In genomic region chr5:139408511-139408910, GRCm38 (mm10) we compare ENCODE assay signal across 13 mouse cellular contexts. TPM values are rescaled to one million over a fixed set of nuclear protein-coding genes. Genes with fewer than 3 reads are reported as not detected.
DNase-seq lines count a peak whose midpoint lies in the region; ATAC-seq and TF ChIP-seq lines count a peak whose summit lies in the region.
"Had no signal": no experiment of that assay in that cellular context is flagged by ENCODE, and none has a peak within 500 bp of the region (broad histone marks: within the 10 kb centered on the region; RNA-seq: fewer than 3 reads in every experiment).

No protein-coding gene starts in this region.

- peak overlapping the region; percentile 41 for H3K27ac ChIP-seq in hindbrain, embryonic 10.5 days
- H3K27ac ChIP-seq in hindbrain, postnatal 0 days: no peak overlapping the region
- peak overlapping the region; percentile 24; the same call in 1 of the 2 replicates for H3K27ac ChIP-seq in neural tube, embryonic 13.5 days (replicated peaks)
- 0 out of 2 replicates have a peak overlapping the region, but pooled peaks have one; percentile 23 for H3K27ac ChIP-seq in limb, embryonic 12.5 days
- H3K27ac ChIP-seq: midbrain, embryonic 12.5 days had no signal

- no peak for ATAC-seq in hindbrain, postnatal 0 days
- no peak for ATAC-seq in neural tube, embryonic 13.5 days (ENCODE audit: low read depth)
- ATAC-seq in limb, embryonic 12.5 days (ENCODE audit: insufficient number of reproducible peaks, insufficient read depth, low FRiP score, low TSS enrichment, low read depth): no peak
- peak; percentile 70 for ATAC-seq in neutrophil, adult 5-6 weeks (ENCODE audit: extremely low read depth, insufficient number of reproducible peaks, low FRiP score, poor library complexity, severe bottlenecking)

- 90% methylated on average over 7 of the region's 7 CpGs for WGBS in hindbrain, embryonic 10.5 days
- WGBS in hindbrain, postnatal 0 days: 75% methylated on average over 7 of the region's 7 CpGs
- WGBS in neural tube, embryonic 13.5 days: 86% methylated on average over 7 of the region's 7 CpGs
- WGBS in limb, embryonic 12.5 days: 82% methylated on average over 7 of the region's 7 CpGs

- TF ChIP-seq CTCF in hindbrain, postnatal 0 days (IDR thresholded peaks at IDR 0.05; ENCODE audit: low read depth): no peak; the same call in 1 of the 2 replicates

- H3K4me2 ChIP-seq in hindbrain, postnatal 0 days (ENCODE audit: low read depth, low read length): no peak overlapping the region
- H3K4me2 ChIP-seq in neural tube, embryonic 13.5 days: no peak overlapping the region
- H3K4me2 ChIP-seq in limb, embryonic 12.5 days: no peak overlapping the region
- H3K4me2 ChIP-seq: embryonic facial prominence, embryonic 13.5 days; midbrain, embryonic 12.5 days had no signal

- no peaks in the 10 kb centered on the region for H3K9me3 ChIP-seq in hindbrain, embryonic 10.5 days
- no peaks in the 10 kb centered on the region for H3K9me3 ChIP-seq in hindbrain, postnatal 0 days (ENCODE audit: low read length)
- H3K9me3 ChIP-seq in neural tube, embryonic 13.5 days: no peaks in the 10 kb centered on the region
- no peaks in the 10 kb centered on the region for H3K9me3 ChIP-seq in limb, embryonic 12.5 days
- H3K9me3 ChIP-seq: embryonic facial prominence, embryonic 13.5 days; midbrain, embryonic 12.5 days had no signal

- H3K27me3 ChIP-seq in hindbrain, embryonic 10.5 days (ENCODE audit: insufficient read depth, poor library complexity, severe bottlenecking): no peaks in the 10 kb centered on the region
- H3K27me3 ChIP-seq in hindbrain, postnatal 0 days (ENCODE audit: insufficient read depth, low read length): no peaks in the 10 kb centered on the region
- no peaks in the 10 kb centered on the region for H3K27me3 ChIP-seq in neural tube, embryonic 13.5 days
- no peaks in the 10 kb centered on the region for H3K27me3 ChIP-seq in limb, embryonic 12.5 days
- H3K27me3 ChIP-seq: embryonic facial prominence, embryonic 13.5 days; midbrain, embryonic 12.5 days had no signal

- no peak for DNase-seq in hindbrain, embryonic 10.5 days (ENCODE audit: low spot score)
- DNase-seq in hindbrain, postnatal 0 days (ENCODE audit: low spot score): no peak
- DNase-seq in neural tube, embryonic 10.5 days (ENCODE audit: extremely low spot score, low spot score): no peak
- no peak for DNase-seq in frontal cortex, postnatal 14 days (ENCODE audit: low spot score in 2 of 2)
- DNase-seq in layer of hippocampus, adult 11-12 months (ENCODE audit: low spot score): no peak
- DNase-seq: gastrocnemius, postnatal 25 days; thymus, adult 18-20 months had no signal

- H3K4me3 ChIP-seq in hindbrain, embryonic 10.5 days: no peak overlapping the region
- H3K4me3 ChIP-seq in hindbrain, postnatal 0 days (ENCODE audit: low read length): no peak overlapping the region
- no peak overlapping the region for H3K4me3 ChIP-seq in neural tube, embryonic 13.5 days
- no peak overlapping the region for H3K4me3 ChIP-seq in limb, embryonic 12.5 days (replicated peaks)
- H3K4me3 ChIP-seq: embryonic facial prominence, embryonic 13.5 days; midbrain, embryonic 12.5 days had no signal

- 0 out of 2 replicates have a peak, but pooled peaks cover 3% of the 10 kb centered on the region for H3K36me3 ChIP-seq in hindbrain, embryonic 10.5 days
- H3K36me3 ChIP-seq in hindbrain, postnatal 0 days (ENCODE audit: insufficient read depth, low read length): no peaks in the 10 kb centered on the region
- no peaks in the 10 kb centered on the region for H3K36me3 ChIP-seq in neural tube, embryonic 13.5 days
- H3K36me3 ChIP-seq in limb, embryonic 12.5 days: no peaks in the 10 kb centered on the region
- H3K36me3 ChIP-seq: embryonic facial prominence, embryonic 13.5 days; midbrain, embryonic 12.5 days had no signal

- no peak overlapping the region for H3K9ac ChIP-seq in hindbrain, postnatal 0 days (replicated peaks; ENCODE audit: low read length)
- no peak overlapping the region for H3K9ac ChIP-seq in neural tube, embryonic 13.5 days
- H3K9ac ChIP-seq in limb, embryonic 12.5 days (replicated peaks): 0 out of 2 replicates have a peak overlapping the region, but pooled peaks have one; percentile 12
- H3K9ac ChIP-seq: embryonic facial prominence, embryonic 13.5 days; midbrain, embryonic 12.5 days had no signal

- H3K4me1 ChIP-seq in hindbrain, embryonic 10.5 days (replicated peaks): peaks cover 46% of the 10 kb centered on the region
- 0 out of 2 replicates have a peak, but pooled peaks cover 5% of the 10 kb centered on the region for H3K4me1 ChIP-seq in hindbrain, postnatal 0 days (ENCODE audit: insufficient read depth, low read length)
- H3K4me1 ChIP-seq in neural tube, embryonic 13.5 days (replicated peaks): peaks cover 61% of the 10 kb centered on the region
- peaks cover 39% of the 10 kb centered on the region for H3K4me1 ChIP-seq in limb, embryonic 12.5 days (replicated peaks)

RNA-seq across cellular contexts. Expression of gene C130050O18Rik, which starts 3.4 kb away (rescaled TPM):
- polyA plus RNA-seq in hindbrain, embryonic 10.5 days (2016; fragmentation: Nextera tagmentation; extraction: Ambion mirVana): 0.43 TPM in 1 of 2 replicates, not detected in the other
- 1.1 TPM in 1 of 2 replicates, not detected in the other for total RNA-seq in hindbrain, postnatal 0 days (2014; rRNA removed)
- polyA plus RNA-seq in hindbrain, postnatal 0 days (2015; fragmentation: Nextera tagmentation; extraction: Ambion mirVana): 0.34 TPM in 1 of 2 replicates, not detected in the other
- polyA plus RNA-seq in neural tube, embryonic 13.5 days (2015; fragmentation: Nextera tagmentation; extraction: Ambion mirVana): 0.38 and 0.39 TPM in 2 replicates
- polyA plus RNA-seq in limb, embryonic 12.5 days (2016; fragmentation: Nextera tagmentation; extraction: Ambion mirVana): 1.5 and 1.7 TPM in 2 replicates
- total RNA-seq in neutrophil, adult 5-6 weeks (2017): 40.3 and 41.1 TPM in 2 replicates

RNA-seq across cellular contexts. Expression of gene Gper1, which starts 14.4 kb away (rescaled TPM):
- 0.40 and 0.76 TPM in 2 replicates for polyA plus RNA-seq in hindbrain, embryonic 10.5 days (2016; fragmentation: Nextera tagmentation; extraction: Ambion mirVana)
- 5.8 and 9.6 TPM in 2 replicates for total RNA-seq in hindbrain, postnatal 0 days (2014; rRNA removed)
- 5.6 and 6.2 TPM in 2 replicates for polyA plus RNA-seq in hindbrain, postnatal 0 days (2015; fragmentation: Nextera tagmentation; extraction: Ambion mirVana)
- 8.5 and 9.9 TPM in 2 replicates for polyA plus RNA-seq in neural tube, embryonic 13.5 days (2015; fragmentation: Nextera tagmentation; extraction: Ambion mirVana)
- polyA plus RNA-seq in limb, embryonic 12.5 days (2016; fragmentation: Nextera tagmentation; extraction: Ambion mirVana): 1.7 and 1.9 TPM in 2 replicates
- total RNA-seq in neutrophil, adult 5-6 weeks (2017): 0.12 and 0.98 TPM in 2 replicates

RNA-seq across cellular contexts. Expression of gene Gpr146, which starts 31.0 kb away (rescaled TPM):
- 2.0 and 2.8 TPM in 2 replicates for polyA plus RNA-seq in hindbrain, embryonic 10.5 days (2016; fragmentation: Nextera tagmentation; extraction: Ambion mirVana)
- 8.1 and 10.1 TPM in 2 replicates for total RNA-seq in hindbrain, postnatal 0 days (2014; rRNA removed)
- 3.7 and 4.4 TPM in 2 replicates for polyA plus RNA-seq in hindbrain, postnatal 0 days (2015; fragmentation: Nextera tagmentation; extraction: Ambion mirVana)
- 1.8 and 1.9 TPM in 2 replicates for polyA plus RNA-seq in neural tube, embryonic 13.5 days (2015; fragmentation: Nextera tagmentation; extraction: Ambion mirVana)
- 1.7 and 2.3 TPM in 2 replicates for polyA plus RNA-seq in limb, embryonic 12.5 days (2016; fragmentation: Nextera tagmentation; extraction: Ambion mirVana)
- 44.6 and 45.5 TPM in 2 replicates for total RNA-seq in neutrophil, adult 5-6 weeks (2017)

RNA-seq across cellular contexts. Expression of gene 3110082I17Rik, which starts 51.8 kb away (rescaled TPM):
- polyA plus RNA-seq in hindbrain, embryonic 10.5 days (2016; fragmentation: Nextera tagmentation; extraction: Ambion mirVana): 49.1 and 56.3 TPM in 2 replicates
- 6.1 and 12.8 TPM in 2 replicates for total RNA-seq in hindbrain, postnatal 0 days (2014; rRNA removed)
- 17.1 and 18.2 TPM in 2 replicates for polyA plus RNA-seq in hindbrain, postnatal 0 days (2015; fragmentation: Nextera tagmentation; extraction: Ambion mirVana)
- polyA plus RNA-seq in neural tube, embryonic 13.5 days (2015; fragmentation: Nextera tagmentation; extraction: Ambion mirVana): 14.9 and 15.1 TPM in 2 replicates
- polyA plus RNA-seq in limb, embryonic 12.5 days (2016; fragmentation: Nextera tagmentation; extraction: Ambion mirVana): 32.7 and 34.2 TPM in 2 replicates
- 15.0 and 16.7 TPM in 2 replicates for total RNA-seq in neutrophil, adult 5-6 weeks (2017)

RNA-seq across cellular contexts. Expression of gene Cyp2w1, which starts 56.1 kb away (rescaled TPM):
- polyA plus RNA-seq in hindbrain, embryonic 10.5 days (2016; fragmentation: Nextera tagmentation; extraction: Ambion mirVana): not detected in 2 replicates
- total RNA-seq in hindbrain, postnatal 0 days (2014; rRNA removed): not detected in 2 replicates
- not detected in 2 replicates for polyA plus RNA-seq in hindbrain, postnatal 0 days (2015; fragmentation: Nextera tagmentation; extraction: Ambion mirVana)
- polyA plus RNA-seq in neural tube, embryonic 13.5 days (2015; fragmentation: Nextera tagmentation; extraction: Ambion mirVana): not detected in 2 replicates
- 0.90 and 1.0 TPM in 2 replicates for polyA plus RNA-seq in limb, embryonic 12.5 days (2016; fragmentation: Nextera tagmentation; extraction: Ambion mirVana)
- not detected in 2 replicates for total RNA-seq in neutrophil, adult 5-6 weeks (2017)
- total RNA-seq: gastrocnemius, postnatal 25 days; MEL had no signal
